Mouse (Mus musculus) cerebellum, adult 11 months (tissue): ENCODE measurements at regions not wholly inside any gene's neighbourhood (a gene's known extent, or its start where the extent isn't known, plus 50 kb on each side); places are given as distances from the start of the nearest gene placed in this dataset.

Source experiments
- DNase-seq: peaks from one replicate; pipeline ENCODE4 v3.0.0; 2022

DNA sequence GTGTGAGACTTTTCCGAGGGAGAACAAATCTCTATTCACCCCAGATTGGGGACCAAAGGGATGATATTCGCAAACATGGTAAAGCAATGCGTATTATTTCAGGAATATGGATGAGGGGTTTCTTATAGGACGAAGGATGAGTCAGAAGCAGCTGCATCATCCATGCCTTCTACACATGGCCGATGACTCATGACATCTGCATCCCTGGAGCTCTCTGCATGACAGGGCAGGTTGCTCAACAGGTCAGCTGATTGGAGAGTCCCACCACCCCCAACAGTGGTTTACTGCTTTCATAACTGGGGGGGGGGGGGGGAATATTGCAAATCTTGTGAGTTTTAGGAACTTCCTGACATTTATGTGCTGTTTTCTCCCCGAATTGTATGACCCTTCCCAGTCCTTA is 50.3 kb upstream of the Pias1 start:
- no peak for DNase-seq
